Mouse (Mus musculus) stomach, postnatal 0 days (tissue): ENCODE data around the gene Mlec.

ENCODE experiments used
- CTCF ChIP-seq: IDR thresholded peaks from 2 replicates; pipeline ENCODE4 v1.5.1; 2016; ENCODE audit warnings: antibody characterized with exemption, low read depth, mild to moderate bottlenecking, moderate library complexity
- EP300 ChIP-seq: optimal IDR thresholded peaks from 2 replicates; pipeline ENCODE3; 2016; ENCODE audit warnings: antibody characterized with exemption

GRCm38 (mm10) chr5:115099530-115099929, 58.4 kb downstream of the Mlec start:
- TF ChIP-seq CTCF (no peak), EP300 (no peak)
